Mouse (Mus musculus): ENCODE data around the gene Il18rap. TPM values are rescaled to one million over a fixed set of nuclear protein-coding genes. Genes with fewer than 3 reads are reported as not detected.

Il18rap gene
- polyA plus RNA-seq, 1 experiment from 2014 or later, result 0.10 TPM

GRCm38 (mm10) chr1:40499708-40500107, 15.5 kb upstream of the Il18rap start:
- WGBS, result 98% methylated on average over 1 of the region's 1 CpGs

GRCm38 (mm10) chr1:40501126-40501525, 14.0 kb upstream of the Il18rap start:
- H3K36me3 ChIP-seq, result no peaks in the 10 kb centered on the region
- no peak overlapping the region for H3K27ac ChIP-seq (replicated peaks)
- no peak overlapping the region for H3K4me2 ChIP-seq
- H3K9ac ChIP-seq, result no peak overlapping the region
- no peak overlapping the region for H3K4me3 ChIP-seq
- H3K9me3 ChIP-seq, result no peaks in the 10 kb centered on the region
- no peaks in the 10 kb centered on the region for H3K27me3 ChIP-seq
- ATAC-seq (ENCODE audit: low read depth), result no peak
- no peaks in the 10 kb centered on the region for H3K4me1 ChIP-seq (replicated peaks)
- 92% methylated on average over 4 of the region's 4 CpGs for WGBS

More at GRCm38 (mm10) chr1:40499708-40500107, 15.5 kb upstream of the Il18rap start:
- no peaks in the 10 kb centered on the region for H3K9me3 ChIP-seq
- H3K9ac ChIP-seq, result no peak overlapping the region
- H3K4me1 ChIP-seq (replicated peaks), result no peaks in the 10 kb centered on the region
- H3K27me3 ChIP-seq, result no peaks in the 10 kb centered on the region
- no peak for ATAC-seq (ENCODE audit: low read depth)
- no peak overlapping the region for H3K27ac ChIP-seq (replicated peaks)
- H3K4me3 ChIP-seq, result no peak overlapping the region
- H3K36me3 ChIP-seq, result no peaks in the 10 kb centered on the region
- no peak overlapping the region for H3K4me2 ChIP-seq

GRCm38 (mm10) chr1:40501546-40502398, 13.4 kb upstream of the Il18rap start:
- no peak overlapping the region for H3K4me3 ChIP-seq
- H3K27ac ChIP-seq (replicated peaks), result no peak overlapping the region
- H3K36me3 ChIP-seq, result no peaks in the 10 kb centered on the region
- H3K9me3 ChIP-seq, result no peaks in the 10 kb centered on the region
- no peaks in the 10 kb centered on the region for H3K27me3 ChIP-seq
- 91% methylated on average over 11 of the region's 11 CpGs for WGBS
- no peak for ATAC-seq (ENCODE audit: low read depth)
- no peaks in the 10 kb centered on the region for H3K4me1 ChIP-seq (replicated peaks)
- no peak overlapping the region for H3K4me2 ChIP-seq
- H3K9ac ChIP-seq, result no peak overlapping the region

GRCm38 (mm10) chr1:40504548-40504947, 10.6 kb upstream of the Il18rap start:
- whole genome bisulfite sequencing, result 80% methylated on average over 5 of the region's 5 CpGs
- no peaks in the 10 kb centered on the region for H3K4me1 ChIP-seq (replicated peaks)
- no peak overlapping the region for H3K4me3 ChIP-seq
- H3K27me3 ChIP-seq, result no peaks in the 10 kb centered on the region
- H3K27ac ChIP-seq (replicated peaks), result no peak overlapping the region
- H3K4me2 ChIP-seq, result no peak overlapping the region
- ATAC-seq (ENCODE audit: low read depth), result no peak
- H3K9me3 ChIP-seq, result no peaks in the 10 kb centered on the region
- no peaks in the 10 kb centered on the region for H3K36me3 ChIP-seq
- H3K9ac ChIP-seq, result no peak overlapping the region

- Histone ChIP-seq H3K4me3 (no peak overlapping the region), H3K27ac (replicated peaks) (no peak overlapping the region), H3K9ac (no peak overlapping the region), H3K9me3 (0 out of 2 replicates have a peak, but pooled peaks cover 5% of the 10 kb centered on the region), H3K36me3 (no peaks in the 10 kb centered on the region), H3K4me1 (replicated peaks) (peaks cover 10% of the 10 kb centered on the region), H3K4me2 (no peak overlapping the region), H3K27me3 (no peaks in the 10 kb centered on the region)
- WGBS, result 96% methylated on average over 6 of the region's 6 CpGs
- no peak for ATAC-seq (ENCODE audit: low read depth)
These were observed 1.2 kb downstream of the Il18rap start for GRCm38 (mm10) chr1:40516364-40516763.

- Histone ChIP-seq H3K9ac (no peak overlapping the region), H3K36me3 (no peaks in the 10 kb centered on the region), H3K4me3 (no peak overlapping the region), H3K4me2 (no peak overlapping the region), H3K9me3 (no peaks in the 10 kb centered on the region), H3K27me3 (no peaks in the 10 kb centered on the region), H3K4me1 (replicated peaks) (no peaks in the 10 kb centered on the region), H3K27ac (replicated peaks) (no peak overlapping the region)
- no peak for ATAC-seq (ENCODE audit: low read depth)
- whole genome bisulfite sequencing, result 90% methylated on average over 7 of the region's 7 CpGs
These were observed 7.8 kb downstream of the Il18rap start for GRCm38 (mm10) chr1:40522918-40523317.

- WGBS, result 90% methylated on average over 5 of the region's 5 CpGs
- Histone ChIP-seq H3K4me3 (no peak overlapping the region), H3K4me1 (replicated peaks) (no peaks in the 10 kb centered on the region), H3K9me3 (no peaks in the 10 kb centered on the region), H3K9ac (no peak overlapping the region), H3K36me3 (no peaks in the 10 kb centered on the region), H3K4me2 (no peak overlapping the region), H3K27ac (replicated peaks) (no peak overlapping the region), H3K27me3 (no peaks in the 10 kb centered on the region)
- ATAC-seq (ENCODE audit: low read depth), result no peak
These were observed 9.0 kb downstream of the Il18rap start for GRCm38 (mm10) chr1:40523971-40524722.

GRCm38 (mm10) chr1:40529287-40529686, 14.1 kb downstream of the Il18rap start:
- ATAC-seq (ENCODE audit: low read depth), result no peak
- Histone ChIP-seq H3K4me3 (no peak overlapping the region), H3K4me1 (replicated peaks) (no peaks in the 10 kb centered on the region), H3K9ac (no peak overlapping the region), H3K9me3 (no peaks in the 10 kb centered on the region), H3K27ac (replicated peaks) (no peak overlapping the region), H3K36me3 (no peaks in the 10 kb centered on the region), H3K27me3 (no peaks in the 10 kb centered on the region), H3K4me2 (no peak overlapping the region)
- 92% methylated on average over 5 of the region's 5 CpGs for WGBS

- H3K4me2 ChIP-seq, result no peak overlapping the region
- H3K36me3 ChIP-seq, result no peaks in the 10 kb centered on the region
- ATAC-seq (ENCODE audit: low read depth), result no peak
- H3K27ac ChIP-seq (replicated peaks), result no peak overlapping the region
- no peak overlapping the region for H3K4me3 ChIP-seq
- no peaks in the 10 kb centered on the region for H3K4me1 ChIP-seq (replicated peaks)
- H3K27me3 ChIP-seq, result no peaks in the 10 kb centered on the region
- H3K9me3 ChIP-seq, result no peaks in the 10 kb centered on the region
- WGBS, result 81% methylated on average over 5 of the region's 5 CpGs
- H3K9ac ChIP-seq, result no peak overlapping the region
These were observed 22.4 kb downstream of the Il18rap start for GRCm38 (mm10) chr1:40537577-40537976.

GRCm38 (mm10) chr1:40544650-40545049, 29.5 kb downstream of the Il18rap start:
- H3K4me1 ChIP-seq (replicated peaks), result peaks cover 21% of the 10 kb centered on the region
- 0% methylated on average over 2 of the region's 2 CpGs for WGBS
- no peak for ATAC-seq (ENCODE audit: low read depth)

GRCm38 (mm10) chr1:40546645-40547044, 31.5 kb downstream of the Il18rap start:
- H3K27ac ChIP-seq (replicated peaks), result peak overlapping the region; percentile 14; the same call in 1 of the 2 replicates
- ATAC-seq (ENCODE audit: low read depth), result no peak; the same call in 1 of the 2 replicates
- H3K36me3 ChIP-seq, result no peaks in the 10 kb centered on the region
- H3K9ac ChIP-seq, result no peak overlapping the region
- H3K4me1 ChIP-seq (replicated peaks), result peaks cover 21% of the 10 kb centered on the region
- H3K4me3 ChIP-seq, result no peak overlapping the region
- peak overlapping the region; percentile 30; the same call in 1 of the 2 replicates for H3K4me2 ChIP-seq
- WGBS, result 70% methylated on average over 4 of the region's 4 CpGs
- no peaks in the 10 kb centered on the region for H3K9me3 ChIP-seq
- H3K27me3 ChIP-seq, result no peaks in the 10 kb centered on the region

More at GRCm38 (mm10) chr1:40544650-40545049, 29.5 kb downstream of the Il18rap start:
- Histone ChIP-seq H3K4me2 (no peak overlapping the region), H3K9ac (no peak overlapping the region), H3K4me3 (no peak overlapping the region), H3K27ac (replicated peaks) (no peak overlapping the region), H3K36me3 (no peaks in the 10 kb centered on the region), H3K27me3 (no peaks in the 10 kb centered on the region), H3K9me3 (no peaks in the 10 kb centered on the region)

- no peaks in the 10 kb centered on the region for H3K36me3 ChIP-seq
- no peaks in the 10 kb centered on the region for H3K9me3 ChIP-seq
- peak overlapping the region; percentile 14 for H3K27ac ChIP-seq (replicated peaks)
- H3K27me3 ChIP-seq, result no peaks in the 10 kb centered on the region
- no peak overlapping the region for H3K9ac ChIP-seq
- H3K4me3 ChIP-seq, result no peak overlapping the region
- WGBS, result 40% methylated on average over 11 of the region's 11 CpGs
- H3K4me2 ChIP-seq, result peak overlapping the region; percentile 30
- ATAC-seq (ENCODE audit: low read depth), result peak; percentile 86
- peaks cover 21% of the 10 kb centered on the region for H3K4me1 ChIP-seq (replicated peaks)
These were observed 32.0 kb downstream of the Il18rap start for GRCm38 (mm10) chr1:40547064-40547572.
